20 mouse cellular contexts compared by ENCODE assay signal in the genomic region with DNA sequence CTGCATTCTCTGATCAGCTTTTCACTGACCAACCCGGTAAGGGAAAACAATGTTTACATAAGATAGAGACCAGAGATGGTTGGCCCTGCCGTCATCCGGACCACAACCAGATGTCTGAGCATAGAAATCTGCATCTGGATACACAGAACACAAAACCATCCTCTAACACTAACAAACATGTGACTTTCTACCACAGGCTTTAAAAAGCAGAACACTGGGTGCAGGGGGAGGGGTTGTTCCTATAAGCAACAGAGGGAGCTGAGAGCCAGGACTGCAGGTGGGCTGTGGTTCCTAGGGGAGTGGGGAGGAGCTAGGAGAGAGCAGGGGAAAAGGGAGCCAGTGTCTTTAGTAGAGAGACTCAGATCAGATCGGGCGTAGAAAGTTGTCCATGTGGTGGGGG. TPM values are rescaled to one million over a fixed set of nuclear protein-coding genes. Genes with fewer than 3 reads are reported as not detected.
DNase-seq lines count a peak whose midpoint lies in the region; ATAC-seq and TF ChIP-seq lines count a peak whose summit lies in the region.
"Had no signal": no experiment of that assay in that cellular context is flagged by ENCODE, and none has a peak within 500 bp of the region (broad histone marks: within the 10 kb centered on the region; RNA-seq: fewer than 3 reads in every experiment).

No protein-coding gene starts in this region.

- no peak overlapping the region for H3K9ac ChIP-seq in kidney, embryonic 16.5 days (replicated peaks; ENCODE audit: low read length)
- H3K9ac ChIP-seq: embryonic facial prominence, embryonic 13.5 days; kidney, embryonic 15.5 days; liver, embryonic 15.5 days had no signal

- no peaks in the 10 kb centered on the region for H3K36me3 ChIP-seq in kidney, embryonic 16.5 days (ENCODE audit: insufficient read depth, low read length)
- H3K36me3 ChIP-seq: embryonic facial prominence, embryonic 13.5 days; forebrain, embryonic 10.5 days; kidney, embryonic 15.5 days; liver, embryonic 15.5 days had no signal

- no peaks in the 10 kb centered on the region for H3K27me3 ChIP-seq in kidney, embryonic 16.5 days (ENCODE audit: insufficient read depth, low read length)
- H3K27me3 ChIP-seq: embryonic facial prominence, embryonic 13.5 days; kidney, embryonic 15.5 days; liver, embryonic 15.5 days had no signal

- WGBS in bone marrow, adult 2 months = 32% methylated on average over 5 of the region's 5 CpGs
- WGBS in kidney, embryonic 16.5 days = 60% methylated on average over 5 of the region's 5 CpGs

- TF ChIP-seq CTCF in bone marrow, adult 2 months (IDR thresholded peaks at IDR 0.05; ENCODE audit: control insufficient read depth, insufficient read depth, low read length) = no peak

- no peak overlapping the region for H3K4me3 ChIP-seq in bone marrow, adult 2 months (replicated peaks; ENCODE audit: control insufficient read depth, low read depth, low read length)
- no peak overlapping the region for H3K4me3 ChIP-seq in kidney, embryonic 16.5 days (ENCODE audit: low read length)
- H3K4me3 ChIP-seq: embryonic facial prominence, embryonic 13.5 days; forebrain, embryonic 10.5 days; kidney, embryonic 15.5 days; liver, embryonic 15.5 days had no signal

- DNase-seq in spleen, postnatal 36 days (ENCODE audit: low spot score in 2 of 2) = peak; percentile 43
- DNase-seq in spleen, postnatal 14 days (ENCODE audit: low spot score in 2 of 2) = no peak
- peak; percentile 54 for DNase-seq in naive thymus-derived CD4-positive, alpha-beta T cell, adult 2 months (ENCODE audit: low read depth)
- peak; percentile 64 for DNase-seq in thymus, postnatal 4 days
- no peak for DNase-seq in left cerebral cortex, postnatal 36 days (ENCODE audit: low spot score in 2 of 2)
- no peak for DNase-seq in kidney, postnatal 25 days
- DNase-seq: adrenal gland, postnatal 10 days; cerebellum, postnatal 25 days; heart, adult 18-20 months; heart, postnatal 14 days; layer of hippocampus, adult 9-11 months; right cerebral cortex, postnatal 14 days had no signal

- no peak overlapping the region for H3K4me2 ChIP-seq in kidney, embryonic 16.5 days (replicated peaks; ENCODE audit: low read depth, low read length)
- H3K4me2 ChIP-seq: embryonic facial prominence, embryonic 13.5 days; kidney, embryonic 15.5 days; liver, embryonic 15.5 days had no signal

- H3K27ac ChIP-seq in bone marrow, adult 2 months (ENCODE audit: control insufficient read depth, insufficient read depth, low read depth, low read length, poor library complexity) = peak overlapping the region; percentile 9; the same call in 1 of the 2 replicates
- H3K27ac ChIP-seq in kidney, embryonic 16.5 days (ENCODE audit: low read length) = no peak overlapping the region
- H3K27ac ChIP-seq: embryonic facial prominence, embryonic 13.5 days; forebrain, embryonic 10.5 days; kidney, embryonic 15.5 days had no signal

- intact Hi-C loops in left cerebral cortex, postnatal 36 days (cut with DNase I) = loop anchor here (5.0 kb wide), 2 partner anchors 171 to 314 kb away; no protein-coding TSS in a partner anchor

- no peak for TF ChIP-seq POLR2A in bone marrow, adult 2 months (IDR thresholded peaks at IDR 0.05; ENCODE audit: borderline replicate concordance, control insufficient read depth, low read depth, low read length)

- H3K9me3 ChIP-seq in kidney, embryonic 16.5 days (ENCODE audit: low read length) = no peaks in the 10 kb centered on the region
- H3K9me3 ChIP-seq: embryonic facial prominence, embryonic 13.5 days; forebrain, embryonic 10.5 days; kidney, embryonic 15.5 days; liver, embryonic 15.5 days had no signal

- H3K4me1 ChIP-seq in bone marrow, adult 2 months (ENCODE audit: control insufficient read depth, insufficient read depth, low read length) = peaks cover 2% of the 10 kb centered on the region
- H3K4me1 ChIP-seq in kidney, embryonic 16.5 days (ENCODE audit: insufficient read depth, low read length) = no peaks in the 10 kb centered on the region

- ATAC-seq in kidney, embryonic 16.5 days (ENCODE audit: low FRiP score, low TSS enrichment) = no peak

RNA-seq across cellular contexts. Expression of gene Olfr1396, which starts 13.2 kb away (rescaled TPM):
- polyA plus RNA-seq in bone marrow, adult 2 months (2011; ENCODE audit: insufficient read depth, insufficient read length, low replicate concordance, missing spikeins) = not detected in 2 replicates
- total RNA-seq in left cerebral cortex, postnatal 36 days (2021) = not detected
- 0.12 TPM in 1 of 2 replicates, not detected in the other for polyA plus RNA-seq in kidney, embryonic 16.5 days (2015; fragmentation: Nextera tagmentation; extraction: Ambion mirVana)
- total RNA-seq: left cerebral cortex, postnatal 10 days had no signal
- polyA plus RNA-seq: embryonic facial prominence, embryonic 13.5 days; forebrain, embryonic 10.5 days; kidney, embryonic 15.5 days; liver, embryonic 15.5 days; testis, adult 2 months had no signal

RNA-seq across cellular contexts. Expression of gene Ifi47, which starts 25.1 kb away (rescaled TPM):
- 18.2 and 26.2 TPM in 2 replicates for polyA plus RNA-seq in bone marrow, adult 2 months (2011; ENCODE audit: insufficient read depth, insufficient read length, low replicate concordance, missing spikeins)
- total RNA-seq in left cerebral cortex, postnatal 36 days (2021) = under 1 TPM in 1 of 2 experiments, not detected in 1; 0.74 TPM
- 2.1 and 2.6 TPM in 2 replicates for polyA plus RNA-seq in kidney, embryonic 16.5 days (2015; fragmentation: Nextera tagmentation; extraction: Ambion mirVana)

RNA-seq across cellular contexts. Expression of gene Tgtp2, which starts 37.5 kb away (rescaled TPM):
- 7.7 TPM in 1 of 2 replicates, not detected in the other for polyA plus RNA-seq in bone marrow, adult 2 months (2011; ENCODE audit: insufficient read depth, insufficient read length, low replicate concordance, missing spikeins)
- total RNA-seq in left cerebral cortex, postnatal 36 days (2021) = under 1 TPM in 1 of 2 experiments, not detected in 1; 0.18 TPM
- 0.24 and 0.42 TPM in 2 replicates for polyA plus RNA-seq in kidney, embryonic 16.5 days (2015; fragmentation: Nextera tagmentation; extraction: Ambion mirVana)
- total RNA-seq: left cerebral cortex, postnatal 10 days had no signal
- polyA plus RNA-seq: forebrain, embryonic 10.5 days; kidney, embryonic 15.5 days had no signal

RNA-seq across cellular contexts. Expression of gene Olfr1395, which starts 40.6 kb away (rescaled TPM):
- not detected in 2 replicates for polyA plus RNA-seq in bone marrow, adult 2 months (2011; ENCODE audit: insufficient read depth, insufficient read length, low replicate concordance, missing spikeins)
- not detected for total RNA-seq in left cerebral cortex, postnatal 36 days (2021)
- polyA plus RNA-seq in kidney, embryonic 16.5 days (2015; fragmentation: Nextera tagmentation; extraction: Ambion mirVana) = not detected in 2 replicates
- total RNA-seq: adrenal gland, postnatal 10 days; heart, adult 18-20 months; heart, postnatal 14 days; left cerebral cortex, postnatal 10 days had no signal
- polyA plus RNA-seq: embryonic facial prominence, embryonic 13.5 days; forebrain, embryonic 10.5 days; kidney, embryonic 15.5 days; liver, embryonic 15.5 days; testis, adult 2 months had no signal

RNA-seq across cellular contexts. Expression of gene 9930111J21Rik2, which starts 50.5 kb away (rescaled TPM):
- 9.1 and 13.8 TPM in 2 replicates for polyA plus RNA-seq in bone marrow, adult 2 months (2011; ENCODE audit: insufficient read depth, insufficient read length, low replicate concordance, missing spikeins)
- 1 to 10 TPM; 1.1 to 1.2 TPM for total RNA-seq in left cerebral cortex, postnatal 36 days (2021)
- 0.60 and 0.98 TPM in 2 replicates for polyA plus RNA-seq in kidney, embryonic 16.5 days (2015; fragmentation: Nextera tagmentation; extraction: Ambion mirVana)

Comparison
In these comparisons a context has a peak if more than half of its experiments do, and no peak if none do; other contexts are left out.
1. DNase-seq: peak in spleen, postnatal 36 days (2 of 2), naive thymus-derived CD4-positive, alpha-beta T cell, adult 2 months (single experiment) and thymus, postnatal 4 days (single experiment); none in spleen, postnatal 14 days (0 of 2), left cerebral cortex, postnatal 36 days (0 of 2) and kidney, postnatal 25 days (0 of 2).